Mouse (Mus musculus) ES-Bruce4 (cell line): ENCODE data around the gene Ms4a6b.

ENCODE experiments used
- CTCF ChIP-seq: IDR thresholded peaks from one replicate; pipeline ENCODE4 v1.8.1; 2011; ENCODE audit warnings: low read depth, low read length
- EP300 ChIP-seq: IDR thresholded peaks from 2 replicates; pipeline ENCODE4 v1.6.1; 2011; ENCODE audit warnings: low read depth, low read length; ENCODE audit not compliant: insufficient read depth
- POLR2A ChIP-seq: IDR thresholded peaks from one replicate; pipeline ENCODE4 v1.8.1; 2011; ENCODE audit warnings: low read length; ENCODE audit not compliant: insufficient read depth

DNA sequence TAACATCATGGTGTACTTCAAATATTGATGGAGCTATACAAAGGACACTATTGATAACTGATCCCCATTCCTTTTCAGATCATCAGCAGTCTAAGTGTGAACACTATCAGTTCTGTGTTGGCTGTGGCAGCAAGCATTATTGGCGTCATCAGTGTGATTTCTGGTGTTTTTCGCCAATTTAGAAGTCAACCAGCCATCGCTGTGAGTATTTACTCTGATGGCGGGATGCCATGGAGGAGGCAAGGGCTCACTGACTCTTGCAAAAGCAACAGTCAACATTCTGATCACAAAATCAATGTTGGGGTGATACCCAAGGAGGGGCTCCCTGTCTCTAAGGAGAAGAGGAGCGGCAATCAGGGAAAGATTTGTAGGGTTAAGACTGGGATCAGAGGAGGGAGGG is 38.4 kb downstream of the Ms4a6b start:
- TF ChIP-seq EP300 = no peak
- TF ChIP-seq CTCF = no peak
- TF ChIP-seq POLR2A = no peak
